Mouse (Mus musculus) heart, embryonic 10.5 days (tissue): ENCODE measurements around the gene Srf. TPM values are rescaled to one million over a fixed set of nuclear protein-coding genes. Genes with fewer than 3 reads are reported as not detected.

Source experiments
- DNase-seq: peaks from one replicate; pipeline ENCODE4 v3.0.0-alpha.2; 2017; ENCODE audit warnings: low spot score
- H3K27ac ChIP-seq: fragments of 300-500 bp; sonication (generic); 2 replicates; pipeline ENCODE4 v1.5.1; 2016; ENCODE audit warnings: mild to moderate bottlenecking
- H3K27me3 ChIP-seq: fragments of 300-500 bp; sonication (generic); 2 replicates; pipeline ENCODE4 v1.6.1; 2016; ENCODE audit warnings: mild to moderate bottlenecking; ENCODE audit not compliant: poor library complexity, insufficient read depth, severe bottlenecking
- H3K36me3 ChIP-seq: fragments of 300-500 bp; sonication (generic); 2 replicates; pipeline ENCODE4 v1.6.1; 2016; ENCODE audit warnings: mild to moderate bottlenecking, moderate library complexity
- H3K4me1 ChIP-seq: fragments of 300-500 bp; sonication (generic); 2 replicates; pipeline ENCODE4 v1.6.1; 2016; ENCODE audit warnings: mild to moderate bottlenecking
- H3K4me3 ChIP-seq: fragments of 300-500 bp; sonication (generic); 2 replicates; pipeline ENCODE4 v1.5.1; 2016; ENCODE audit warnings: mild to moderate bottlenecking, moderate library complexity
- H3K9me3 ChIP-seq: fragments of 300-500 bp; sonication (generic); 2 replicates; pipeline ENCODE4 v1.6.1; 2016; ENCODE audit warnings: mild to moderate bottlenecking, moderate library complexity
- WGBS: fragments of 180-500 bp; shearing (Covaris S2); methylation state at CpG from one replicate; pipeline ENCODE4 v1.1.7; 2016; 5-methylcytosine and 5-hydroxymethylcytosine counted together
- polyA plus RNA-seq: library from polyadenylated mRNA; unstranded; fragments of >200 nt; fragmentation: Nextera tagmentation; extraction: Ambion mirVana; gene quantifications from 2 replicates; pipeline ENCODE4 v1.2.1, GENCODE M21; 2016

Gene Srf
- polyA plus RNA-seq, 1 experiment from 2014 or later: 15.7 TPM

DNA sequence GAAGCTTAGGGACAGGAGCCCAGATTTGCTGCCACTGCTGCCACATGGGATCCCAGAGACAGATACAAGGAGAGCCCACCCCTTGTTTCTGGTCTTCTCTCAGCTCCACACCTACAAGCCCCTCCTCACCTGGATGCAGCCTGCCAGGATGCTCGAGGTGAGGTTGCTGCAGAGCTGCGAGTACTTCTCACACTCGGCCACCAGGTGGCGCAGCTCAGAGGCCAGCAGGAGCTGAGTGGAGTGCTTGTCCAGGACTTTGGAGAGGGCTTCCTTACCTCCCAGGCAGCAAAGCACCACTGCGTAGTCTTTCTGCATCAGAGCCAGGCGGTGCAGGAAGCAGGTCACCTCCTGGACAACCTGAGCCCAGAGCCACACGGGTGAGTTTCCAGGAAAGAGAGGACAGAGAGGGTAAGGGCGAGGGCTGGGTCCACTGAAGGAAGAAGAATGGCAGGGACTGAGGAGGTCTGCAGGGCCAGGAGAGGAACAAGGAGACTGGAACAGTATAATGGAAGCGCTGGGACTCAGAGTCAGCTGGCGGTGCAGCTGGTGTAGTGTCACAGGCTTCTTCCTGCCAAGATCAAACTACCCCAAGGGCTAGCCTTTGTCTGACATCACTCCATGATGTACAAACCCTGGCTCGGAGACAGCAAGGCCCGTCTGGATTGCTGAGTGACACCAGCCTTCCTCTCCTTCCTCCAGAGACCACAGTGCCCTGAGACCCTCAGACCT is 30.2 kb downstream of the Srf start:
- DNase-seq: no peak
- Histone ChIP-seq H3K4me1 (peaks cover 16% of the 10 kb centered on the region), H3K4me3 (no peak overlapping the region; the same call in 1 of the 2 replicates), H3K27me3 (peaks cover 36% of the 10 kb centered on the region), H3K9me3 (no peaks in the 10 kb centered on the region), H3K36me3 (0 out of 2 replicates have a peak, but pooled peaks cover 4% of the 10 kb centered on the region), H3K27ac (no peak overlapping the region)
- WGBS: 38% methylated on average over 12 of the region's 12 CpGs

DNA sequence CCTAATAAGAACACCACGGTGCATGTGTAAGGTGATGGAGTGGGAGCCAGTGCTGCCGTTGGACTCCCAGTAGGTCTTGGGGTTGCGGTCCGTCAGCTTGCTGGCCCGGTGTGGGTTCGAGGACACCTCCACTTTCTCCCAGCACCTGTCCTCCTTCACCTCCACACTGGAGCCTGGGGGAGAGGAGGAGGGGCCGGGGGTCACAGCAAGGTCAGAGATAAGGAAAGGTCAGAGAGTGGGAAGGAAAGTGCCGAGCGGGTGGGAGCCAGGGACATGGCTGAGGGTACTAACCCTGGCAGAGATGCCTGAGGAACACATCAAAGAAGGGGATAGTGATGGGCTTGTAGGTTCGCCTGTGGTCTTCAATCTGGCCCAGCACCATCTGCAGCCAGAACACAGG is 30.9 kb downstream of the Srf start:
- 0 out of 2 replicates have a peak, but pooled peaks cover 4% of the 10 kb centered on the region for H3K36me3 ChIP-seq
- WGBS: 69% methylated on average over 10 of the region's 10 CpGs
- H3K4me1 ChIP-seq: peaks cover 23% of the 10 kb centered on the region
- no peak for DNase-seq
- H3K4me3 ChIP-seq: no peak overlapping the region
- H3K9me3 ChIP-seq: no peaks in the 10 kb centered on the region
- no peak overlapping the region for H3K27ac ChIP-seq
- peaks cover 43% of the 10 kb centered on the region for H3K27me3 ChIP-seq

DNA sequence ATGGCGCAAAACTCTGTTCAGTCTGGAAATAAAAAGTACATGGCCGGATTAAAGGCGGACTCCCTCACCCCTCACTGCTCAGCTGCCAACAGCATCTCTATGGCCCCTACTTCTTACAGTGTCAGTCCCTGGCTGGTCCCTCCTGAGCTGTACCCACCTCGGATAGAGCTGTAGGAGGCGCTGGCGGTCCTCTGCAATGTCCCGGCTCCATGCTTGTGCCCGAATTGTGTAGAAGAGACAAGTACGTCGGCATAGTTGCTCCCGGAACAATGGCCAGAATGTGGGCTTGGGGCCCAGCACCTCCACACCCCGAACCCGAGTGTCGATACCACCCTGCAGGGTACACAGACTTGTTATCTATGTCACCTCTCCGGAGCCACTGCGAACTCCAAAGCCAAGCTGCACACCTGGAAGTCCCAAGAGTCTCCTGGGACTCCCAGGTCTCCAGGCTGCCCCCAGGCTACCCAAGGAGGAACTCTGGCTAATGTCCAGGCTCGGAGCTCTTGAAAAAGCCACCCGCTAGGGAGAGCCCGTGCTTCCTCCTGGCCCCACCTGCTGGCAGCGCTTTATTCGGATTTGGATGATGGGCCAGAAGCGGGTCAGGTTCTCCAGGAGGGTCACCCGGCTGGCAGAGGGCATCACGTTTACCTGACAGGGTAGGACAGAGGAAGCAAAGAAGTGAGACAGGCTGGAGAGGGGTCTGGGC is 33.9 kb downstream of the Srf start:
- 29% methylated on average over 24 of the region's 24 CpGs for WGBS
- Histone ChIP-seq H3K9me3 (no peaks in the 10 kb centered on the region), H3K27ac (no peak overlapping the region), H3K4me3 (0 out of 2 replicates have a peak overlapping the region, but pooled peaks have one; percentile 10), H3K36me3 (0 out of 2 replicates have a peak, but pooled peaks cover 3% of the 10 kb centered on the region), H3K4me1 (peaks cover 30% of the 10 kb centered on the region), H3K27me3 (peaks cover 54% of the 10 kb centered on the region)
- DNase-seq: no peak

DNA sequence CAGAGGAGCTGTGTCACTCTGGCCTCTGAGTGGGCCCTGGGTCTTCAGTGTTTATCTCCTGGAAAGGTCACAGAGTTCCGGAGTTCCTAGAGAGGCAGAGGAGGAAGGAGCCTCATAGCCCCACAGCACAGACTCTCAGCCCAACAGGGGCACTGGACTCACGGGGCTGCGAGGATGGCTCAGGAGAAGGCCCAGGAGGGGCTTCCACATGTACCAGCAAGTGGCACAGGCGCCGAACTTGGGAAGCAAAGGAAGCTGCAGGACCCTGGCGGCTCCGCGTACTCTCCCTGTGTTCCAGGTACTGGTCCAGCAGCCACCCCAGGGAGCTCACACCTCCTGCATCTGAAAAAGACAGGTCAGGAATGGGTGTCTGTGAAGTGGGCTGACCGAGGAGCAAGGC is 34.8 kb downstream of the Srf start:
- DNase-seq: no peak
- Histone ChIP-seq H3K27me3 (peaks cover 54% of the 10 kb centered on the region), H3K4me3 (peak overlapping the region; percentile 47; the same call in 1 of the 2 replicates), H3K36me3 (0 out of 2 replicates have a peak, but pooled peaks cover 3% of the 10 kb centered on the region), H3K4me1 (peaks cover 28% of the 10 kb centered on the region), H3K27ac (peak overlapping the region; percentile 37; the same call in 1 of the 2 replicates), H3K9me3 (no peaks in the 10 kb centered on the region)
- 60% methylated on average over 9 of the region's 9 CpGs for WGBS

GRCm38 (mm10) chr17:46520385-46520979 is 35.5 kb downstream of the Srf start:
- WGBS: 20% methylated on average over 25 of the region's 25 CpGs
- H3K4me1 ChIP-seq: peaks cover 28% of the 10 kb centered on the region
- peak overlapping the region; percentile 47 for H3K4me3 ChIP-seq
- peaks cover 50% of the 10 kb centered on the region for H3K27me3 ChIP-seq
- H3K9me3 ChIP-seq: no peaks in the 10 kb centered on the region
- H3K27ac ChIP-seq: peak overlapping the region; percentile 37
- 0 out of 2 replicates have a peak, but pooled peaks cover 3% of the 10 kb centered on the region for H3K36me3 ChIP-seq
- DNase-seq: no peak

DNA sequence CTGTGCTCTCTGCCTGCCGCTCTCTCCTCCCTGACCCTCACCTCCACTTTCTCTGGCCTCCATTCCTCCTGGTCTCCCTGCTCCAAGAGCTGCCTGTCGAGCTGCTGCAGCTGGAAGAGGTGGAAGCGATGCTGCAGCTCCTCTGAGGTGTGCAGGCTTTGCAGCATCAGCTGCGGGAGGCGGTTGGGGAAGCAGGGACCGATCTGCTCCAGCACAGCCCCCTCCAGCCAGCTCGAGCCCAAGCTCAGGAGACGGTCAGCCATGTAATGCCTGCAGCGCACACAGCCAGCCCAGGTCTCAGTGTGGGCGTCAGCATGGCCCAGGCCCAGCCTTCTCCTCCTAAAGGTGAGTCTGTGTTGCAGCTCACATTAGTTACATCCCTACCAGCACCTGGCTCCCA is 36.0 kb downstream of the Srf start:
- Histone ChIP-seq H3K4me3 (peak overlapping the region; percentile 47), H3K36me3 (0 out of 2 replicates have a peak, but pooled peaks cover 3% of the 10 kb centered on the region), H3K4me1 (peaks cover 28% of the 10 kb centered on the region), H3K27me3 (peaks cover 48% of the 10 kb centered on the region), H3K27ac (peak overlapping the region; percentile 37; the same call in 1 of the 2 replicates), H3K9me3 (no peaks in the 10 kb centered on the region)
- DNase-seq: no peak
- WGBS: 48% methylated on average over 10 of the region's 10 CpGs

GRCm38 (mm10) chr17:46513329-46513728 is 42.6 kb downstream of the Srf start:
- no peak for DNase-seq
- Histone ChIP-seq H3K27me3 (no peaks in the 10 kb centered on the region), H3K9me3 (no peaks in the 10 kb centered on the region), H3K4me1 (no peaks in the 10 kb centered on the region), H3K36me3 (0 out of 2 replicates have a peak, but pooled peaks cover 1% of the 10 kb centered on the region), H3K4me3 (no peak overlapping the region), H3K27ac (no peak overlapping the region)
- WGBS: 64% methylated on average over 2 of the region's 2 CpGs

DNA sequence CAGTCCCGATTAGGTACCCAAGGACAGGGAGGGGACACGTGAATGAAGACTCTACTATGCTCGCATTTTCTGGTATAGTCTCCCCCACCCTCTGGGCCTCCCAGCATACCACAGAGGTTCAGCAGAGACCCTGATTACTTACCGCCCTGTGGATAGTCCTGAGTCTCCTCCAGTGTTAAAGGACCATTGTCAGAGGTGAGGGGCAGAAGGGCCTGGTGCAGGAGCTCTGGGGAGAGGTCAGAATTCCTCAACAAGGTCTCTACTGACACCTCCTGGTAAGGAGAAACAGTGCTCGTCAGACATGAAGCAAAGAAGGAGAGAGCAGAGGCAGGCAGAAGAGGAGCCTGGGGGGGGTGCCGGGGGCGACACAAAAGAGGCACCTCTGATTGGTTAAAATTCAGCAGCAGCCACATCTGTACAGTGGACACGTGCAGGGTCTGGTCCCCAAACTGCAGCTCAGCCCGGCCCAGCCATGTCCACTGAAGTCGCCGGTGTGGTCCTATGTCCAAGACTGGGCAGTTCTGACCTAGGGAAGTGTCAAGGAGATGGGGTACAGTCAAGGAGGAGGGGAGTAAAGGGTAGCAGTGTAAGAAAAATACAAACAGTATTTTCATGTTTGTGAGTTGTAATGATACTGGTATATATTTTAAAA is 44.8 kb downstream of the Srf start:
- 50% methylated on average over 11 of the region's 11 CpGs for WGBS
- no peak for DNase-seq
- Histone ChIP-seq H3K9me3 (no peaks in the 10 kb centered on the region), H3K36me3 (0 out of 2 replicates have a peak, but pooled peaks cover 4% of the 10 kb centered on the region), H3K27ac (no peak overlapping the region), H3K4me1 (no peaks in the 10 kb centered on the region), H3K4me3 (no peak overlapping the region), H3K27me3 (no peaks in the 10 kb centered on the region)

DNA sequence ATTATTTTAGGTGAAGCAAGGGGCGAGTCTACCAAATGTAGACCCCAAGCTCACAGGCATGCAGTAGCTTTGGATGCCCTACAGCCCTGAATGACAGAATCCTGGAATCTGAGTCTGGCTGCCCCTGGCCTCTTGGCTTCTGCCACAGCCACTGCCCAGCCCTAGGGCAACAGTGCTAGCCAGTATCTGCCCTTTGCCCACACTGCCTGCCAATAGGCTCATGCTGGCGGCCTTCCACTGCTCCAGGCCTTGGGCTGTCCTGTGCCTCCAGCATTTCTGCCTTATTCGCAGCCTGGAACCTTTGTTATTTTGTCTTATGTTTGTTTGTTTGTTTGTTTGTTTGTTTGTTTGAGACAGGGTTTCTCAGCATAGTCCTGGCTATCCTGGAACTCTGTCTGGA is 50.4 kb downstream of the Srf start:
- DNase-seq: no peak
- H3K9me3 ChIP-seq: no peaks in the 10 kb centered on the region
- H3K27me3 ChIP-seq: no peaks in the 10 kb centered on the region; the same call in 1 of the 2 replicates
- H3K27ac ChIP-seq: no peak overlapping the region
- no peaks in the 10 kb centered on the region for H3K4me1 ChIP-seq
- no peak overlapping the region for H3K4me3 ChIP-seq
- 80% methylated on average over 3 of the region's 3 CpGs for WGBS
- H3K36me3 ChIP-seq: peaks cover 14% of the 10 kb centered on the region

DNA sequence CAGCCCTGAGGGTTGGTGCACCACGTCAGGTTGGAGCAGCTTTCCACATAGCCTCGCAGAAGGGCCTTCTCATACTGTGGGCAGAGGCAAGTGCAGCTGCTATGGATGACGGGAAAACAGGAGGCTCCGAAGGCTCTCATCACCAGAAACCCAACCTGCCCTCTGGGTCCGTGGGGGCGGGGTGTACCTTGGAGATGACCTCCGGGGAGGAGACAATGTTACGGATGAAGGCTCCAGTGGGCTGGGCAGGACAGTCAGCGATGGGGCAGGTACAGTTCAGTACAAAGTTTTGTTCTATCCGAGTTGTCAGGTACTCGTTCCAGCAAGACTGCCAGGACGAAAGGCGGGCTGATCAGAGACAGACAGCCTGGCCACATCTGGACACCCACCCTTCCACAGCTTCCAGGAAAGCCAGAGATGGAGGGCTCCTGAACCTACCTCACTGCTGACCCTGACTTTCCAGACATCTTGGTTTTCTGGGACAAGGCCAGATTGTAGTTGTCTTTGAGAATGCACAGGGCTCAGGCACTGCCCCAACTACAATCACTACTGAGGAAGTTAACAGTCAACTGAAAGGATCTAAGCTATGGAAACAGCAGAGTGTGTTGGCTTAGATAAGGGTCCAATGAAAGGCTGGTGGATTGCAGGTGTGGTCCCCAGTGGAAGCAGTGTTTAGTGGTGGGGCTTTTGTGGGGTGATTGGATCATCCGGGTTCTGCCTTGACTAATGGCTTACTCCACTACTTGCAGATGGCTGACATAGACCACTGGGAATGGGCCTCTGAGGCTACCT is 51.9 kb downstream of the Srf start:
- H3K27ac ChIP-seq: no peak overlapping the region
- no peaks in the 10 kb centered on the region for H3K9me3 ChIP-seq
- WGBS: 78% methylated on average over 14 of the region's 14 CpGs
- H3K36me3 ChIP-seq: peaks cover 29% of the 10 kb centered on the region
- H3K27me3 ChIP-seq: no peaks in the 10 kb centered on the region; the same call in 1 of the 2 replicates
- H3K4me3 ChIP-seq: no peak overlapping the region
- H3K4me1 ChIP-seq: no peaks in the 10 kb centered on the region
- no peak for DNase-seq

GRCm38 (mm10) chr17:46502775-46503174 is 53.2 kb downstream of the Srf start:
- no peak overlapping the region for H3K27ac ChIP-seq
- 82% methylated on average over 2 of the region's 2 CpGs for WGBS

More at GRCm38 (mm10) chr17:46502775-46503174, 53.2 kb downstream of the Srf start:
- no peak overlapping the region for H3K4me3 ChIP-seq
- H3K27me3 ChIP-seq: no peaks in the 10 kb centered on the region; the same call in 1 of the 2 replicates
- H3K9me3 ChIP-seq: no peaks in the 10 kb centered on the region
- no peak for DNase-seq
- peaks cover 32% of the 10 kb centered on the region for H3K36me3 ChIP-seq
- no peaks in the 10 kb centered on the region for H3K4me1 ChIP-seq
